Comparison of ENCODE assay signal across 11 mouse cellular contexts in genomic region chr6:112930011-112930451, GRCm38 (mm10). TPM values are rescaled to one million over a fixed set of nuclear protein-coding genes. Genes with fewer than 3 reads are reported as not detected.
DNase-seq lines count a peak whose midpoint lies in the region; ATAC-seq and TF ChIP-seq lines count a peak whose summit lies in the region.
"Had no signal": no experiment of that assay in that cellular context is flagged by ENCODE, and none has a peak within 500 bp of the region (broad histone marks: within the 10 kb centered on the region; RNA-seq: fewer than 3 reads in every experiment).

No protein-coding gene starts in this region.

- TF ChIP-seq CTCF in CH12.LX (conservative IDR thresholded peaks at IDR 0.05 in 1 of 2, IDR thresholded peaks at IDR 0.05 in 1 of 2; ENCODE audit: low read depth in 2 of 2, low read length in 2 of 2): no peak
- TF ChIP-seq CTCF in stomach, postnatal 0 days (IDR thresholded peaks at IDR 0.05; ENCODE audit: low read depth): no peak

- 6% methylated on average over 5 of the region's 5 CpGs for WGBS in forebrain, embryonic 13.5 days
- WGBS in stomach, postnatal 0 days: 52% methylated on average over 5 of the region's 5 CpGs

- no peak for DNase-seq in CH12.LX (ENCODE audit: extremely low read depth)
- DNase-seq in stomach, postnatal 0 days (ENCODE audit: low spot score): no peak
- no peak for DNase-seq in ovary, adult 18-20 months (ENCODE audit: low spot score)
- no peak for DNase-seq in thymus, postnatal 36 days
- DNase-seq: adrenal gland, adult 2 months; gastrocnemius, postnatal 14 days had no signal

- ATAC-seq in erythroblast, adult 5-6 weeks (replicated peaks; ENCODE audit: low FRiP score, poor library complexity, severe bottlenecking): no peak
- ATAC-seq in forebrain, embryonic 13.5 days: peak; percentile 82
- ATAC-seq in megakaryocyte progenitor cell, adult 5-6 weeks (replicated peaks; ENCODE audit: poor library complexity): 0 out of 2 replicates have a peak, but pooled peaks have one; percentile 6
- ATAC-seq in stomach, postnatal 0 days (ENCODE audit: low FRiP score, low TSS enrichment): no peak

- TF ChIP-seq POLR2A in CH12.LX (IDR thresholded peaks at IDR 0.05; ENCODE audit: low read depth, low read length): no peak

- H3K79me2 ChIP-seq in CH12.LX (replicated peaks; ENCODE audit: control insufficient read depth, extremely low read depth, insufficient read depth, poor library complexity, severe bottlenecking): no peaks in the 10 kb centered on the region; the same call in 1 of the 2 replicates

- TF ChIP-seq RAD21 in CH12.LX (IDR thresholded peaks at IDR 0.05; ENCODE audit: low read depth, low read length): no peak

- H3K9me3 ChIP-seq in erythroblast, embryonic 14.5 days (ENCODE audit: control insufficient read depth, low read length): no peaks in the 10 kb centered on the region
- H3K9me3 ChIP-seq in CH12.LX (replicated peaks; ENCODE audit: low read length): no peaks in the 10 kb centered on the region
- H3K9me3 ChIP-seq in forebrain, embryonic 13.5 days (replicated peaks): no peaks in the 10 kb centered on the region
- H3K9me3 ChIP-seq in stomach, postnatal 0 days (ENCODE audit: control insufficient read depth, low read length): no peaks in the 10 kb centered on the region
- H3K9me3 ChIP-seq: limb, embryonic 15.5 days had no signal

- peak overlapping the region; percentile 18 for H3K4me3 ChIP-seq in erythroblast, embryonic 14.5 days (replicated peaks)
- H3K4me3 ChIP-seq in CH12.LX (replicated peaks in 1 of 3; ENCODE audit: low read depth in 2 of 3, low read length in 2 of 3, poor library complexity in 1 of 3): no peak overlapping the region
- peak overlapping the region; percentile 22; the same call in 1 of the 2 replicates for H3K4me3 ChIP-seq in forebrain, embryonic 13.5 days
- no peak overlapping the region for H3K4me3 ChIP-seq in stomach, postnatal 0 days (ENCODE audit: low read depth, low read length)
- H3K4me3 ChIP-seq: limb, embryonic 15.5 days had no signal

- no peak overlapping the region for H3K4me2 ChIP-seq in CH12.LX (ENCODE audit: insufficient read depth, low read depth, poor library complexity, severe bottlenecking)
- H3K4me2 ChIP-seq in forebrain, embryonic 13.5 days: peak overlapping the region; percentile 54
- H3K4me2 ChIP-seq in stomach, postnatal 0 days (replicated peaks; ENCODE audit: low read depth): no peak overlapping the region
- H3K4me2 ChIP-seq: limb, embryonic 15.5 days had no signal

- no peaks in the 10 kb centered on the region for H3K36me3 ChIP-seq in erythroblast, embryonic 14.5 days (ENCODE audit: control insufficient read depth)
- H3K36me3 ChIP-seq in CH12.LX (replicated peaks in 1 of 2; ENCODE audit: control insufficient read depth in 1 of 2, insufficient read depth in 1 of 2, low read length in 1 of 2): peaks cover 0 to 3% of the 10 kb centered on the region in 2 experiments
- peaks cover 7% of the 10 kb centered on the region for H3K36me3 ChIP-seq in forebrain, embryonic 13.5 days (ENCODE audit: poor library complexity, severe bottlenecking)
- no peaks in the 10 kb centered on the region for H3K36me3 ChIP-seq in stomach, postnatal 0 days (ENCODE audit: control insufficient read depth, insufficient read depth, low read length)
- H3K36me3 ChIP-seq: limb, embryonic 15.5 days had no signal

- peaks cover 6% of the 10 kb centered on the region; the same call in 1 of the 2 replicates for H3K4me1 ChIP-seq in erythroblast, embryonic 14.5 days (ENCODE audit: control insufficient read depth)
- H3K4me1 ChIP-seq in CH12.LX (ENCODE audit: control insufficient read depth in 1 of 2, insufficient read depth in 2 of 2): peaks cover 0 to 7% of the 10 kb centered on the region in 2 experiments; a peak in 3 of 4 replicates
- H3K4me1 ChIP-seq in forebrain, embryonic 13.5 days: peaks cover 86% of the 10 kb centered on the region
- H3K4me1 ChIP-seq in stomach, postnatal 0 days (replicated peaks; ENCODE audit: control insufficient read depth, insufficient read depth): no peaks in the 10 kb centered on the region

- no peak overlapping the region for H3K27ac ChIP-seq in CH12.LX (ENCODE audit: insufficient read depth, low read depth)
- peak overlapping the region; percentile 89 for H3K27ac ChIP-seq in forebrain, embryonic 13.5 days
- H3K27ac ChIP-seq in stomach, postnatal 0 days (replicated peaks): no peak overlapping the region
- H3K27ac ChIP-seq: limb, embryonic 15.5 days had no signal

- H3K9ac ChIP-seq in CH12.LX (ENCODE audit: insufficient read depth, low read depth): no peak overlapping the region
- H3K9ac ChIP-seq in forebrain, embryonic 13.5 days: peak overlapping the region; percentile 47
- H3K9ac ChIP-seq in stomach, postnatal 0 days (ENCODE audit: low read length): no peak overlapping the region
- H3K9ac ChIP-seq: limb, embryonic 15.5 days had no signal

- no peaks in the 10 kb centered on the region for H3K27me3 ChIP-seq in erythroblast, embryonic 14.5 days (ENCODE audit: control insufficient read depth)
- H3K27me3 ChIP-seq in CH12.LX (replicated peaks): no peaks in the 10 kb centered on the region
- H3K27me3 ChIP-seq in forebrain, embryonic 13.5 days: no peaks in the 10 kb centered on the region
- no peaks in the 10 kb centered on the region for H3K27me3 ChIP-seq in stomach, postnatal 0 days (ENCODE audit: control insufficient read depth, insufficient read depth, low read length)
- H3K27me3 ChIP-seq: limb, embryonic 15.5 days had no signal

- in situ Hi-C loops in CH12.LX (cut with MboI; ENCODE audit: low pct_ligation_motif_present, low pct_unique_long_range_greater_than_20kb, low sequenced_read_pairs): no loop called here

- TF ChIP-seq EP300 in CH12.LX (IDR thresholded peaks at IDR 0.05; ENCODE audit: low read length): no peak
- no peak for TF ChIP-seq EP300 in stomach, postnatal 0 days (optimal IDR thresholded peaks at IDR 0.05)

- dilution Hi-C loops in CH12.LX (cut with MboI; ENCODE audit: extremely low pct_ligation_motif_present, extremely low pct_unique_long_range_greater_than_20kb, low sequenced_read_pairs): no loop called here

TF ChIP-seq in CH12.LX, 34 proteins besides CTCF, POLR2A, EP300 and RAD21:
- TF ChIP-seq ELF1 (IDR thresholded peaks at IDR 0.05; ENCODE audit: low read depth, low read length): no peak
- peak; percentile 38; the same call in 1 of the 2 replicates for TF ChIP-seq CHD2 (IDR thresholded peaks at IDR 0.05; ENCODE audit: low read length)

RNA-seq across cellular contexts. Expression of gene Srgap3, which starts 17.0 kb away (rescaled TPM):
- 0.01 and 0.02 TPM in 2 replicates for polyA plus RNA-seq in erythroblast, embryonic 14.5 days (2012)
- total RNA-seq in erythroblast, adult 5-6 weeks (2015; ENCODE audit: low replicate concordance): 0.63 TPM in 1 of 2 replicates, not detected in the other
- 0.09 and 0.14 TPM in 2 replicates for total RNA-seq in erythroblast, adult 5-6 weeks (2017; ENCODE audit: low replicate concordance)
- 2.1 and 2.3 TPM in 2 replicates for total RNA-seq in CH12.LX (2012; rRNA removed)
- 1.0 and 1.5 TPM in 2 replicates for total RNA-seq in CH12.LX (2014; rRNA removed)
- polyA plus RNA-seq in CH12.LX (2012; ENCODE audit: insufficient read length, low read depth): 3.5 and 4.5 TPM in 2 replicates
- polyA plus RNA-seq in forebrain, embryonic 13.5 days (2015; fragmentation: Nextera tagmentation; extraction: Ambion mirVana): 30.1 and 33.6 TPM in 2 replicates
- 2.0 and 2.5 TPM in 2 replicates for total RNA-seq in megakaryocyte progenitor cell, adult 5-6 weeks (2015)
- 0.79 and 1.9 TPM in 2 replicates for total RNA-seq in megakaryocyte progenitor cell, adult 5-6 weeks (2017)
- polyA plus RNA-seq in stomach, postnatal 0 days (2015; fragmentation: Nextera tagmentation; extraction: Ambion mirVana): 1.5 and 1.6 TPM in 2 replicates

Comparison
In these comparisons a context has a peak if more than half of its experiments do, and no peak if none do; other contexts are left out.
1. H3K4me3 ChIP-seq: peak in erythroblast, embryonic 14.5 days (single experiment) and forebrain, embryonic 13.5 days (single experiment); none in CH12.LX (0 of 3) and stomach, postnatal 0 days (single experiment).
2. ATAC-seq: peak in forebrain, embryonic 13.5 days (single experiment) and megakaryocyte progenitor cell, adult 5-6 weeks (single experiment); none in erythroblast, adult 5-6 weeks (single experiment) and stomach, postnatal 0 days (single experiment).